In the genomic region with DNA sequence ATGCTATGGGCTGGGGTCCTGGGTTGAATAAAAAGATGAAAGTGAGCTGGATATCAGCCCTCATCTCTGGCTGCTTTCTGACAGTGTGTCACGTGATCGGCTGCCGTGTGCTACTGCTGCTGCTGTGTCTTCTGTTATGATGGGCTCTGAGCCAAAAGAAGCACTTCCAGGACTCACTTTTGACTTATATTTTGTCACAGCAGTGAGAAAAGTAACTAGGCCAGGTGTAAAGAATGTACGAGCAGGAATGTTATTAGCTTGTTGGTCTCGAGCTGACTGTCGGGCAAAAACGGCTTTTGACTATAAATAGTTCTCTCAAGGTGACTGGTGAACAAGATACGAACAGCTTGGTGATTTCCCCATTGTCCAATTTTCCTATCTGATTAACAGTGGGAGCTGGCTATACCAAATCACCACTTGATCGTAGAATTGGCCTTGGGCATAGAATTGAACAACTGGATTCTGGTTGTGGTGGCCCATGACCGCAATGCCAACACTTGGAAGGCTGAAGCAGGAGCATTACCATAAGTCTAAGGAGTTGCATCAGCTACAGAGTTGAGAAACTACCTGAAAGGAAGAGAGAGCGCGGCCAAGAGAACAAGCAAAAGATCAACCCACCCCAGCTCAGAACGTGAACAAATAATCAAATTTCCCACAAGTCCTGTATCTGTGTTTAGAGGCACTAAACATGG, we compare ENCODE assay signal across 19 mouse cellular contexts.
"Had no signal": no experiment of that assay in that cellular context is flagged by ENCODE, and none has a peak within 500 bp of the region (broad histone marks: within the 10 kb centered on the region; RNA-seq: fewer than 3 reads in every experiment).

No protein-coding gene starts in this region.

- H3K4me3 ChIP-seq: layer of hippocampus, adult 2 months; limb, embryonic 10.5 days; limb, embryonic 13.5 days; liver, embryonic 12.5 days; liver, embryonic 15.5 days; lung, embryonic 15.5 days; stomach, embryonic 15.5 days had no signal

- DNase-seq: kidney, postnatal 25 days; layer of hippocampus, adult 9-11 months; liver; lung, adult 18-20 months; lung, postnatal 10 days; lung, postnatal 36 days; midbrain, embryonic 14.5 days; right cerebral cortex, adult 18-20 months; right cerebral cortex, postnatal 14 days; right cerebral cortex, postnatal 4 days; spleen, adult 18-20 months; thymus, postnatal 25 days had no signal

- H3K27ac ChIP-seq: layer of hippocampus, adult 2 months; limb, embryonic 10.5 days; limb, embryonic 13.5 days; liver, embryonic 12.5 days; liver, embryonic 15.5 days; lung, embryonic 15.5 days; stomach, embryonic 15.5 days had no signal
